Mouse (Mus musculus) hindbrain, embryonic 13.5 days (tissue): ENCODE results near the gene Slc24a1. TPM values are rescaled to one million over a fixed set of nuclear protein-coding genes. Genes with fewer than 3 reads are reported as not detected.
A peak's percentile ranks its signal among the peaks of the same experiment; 100 is the strongest.

Experiments used
- ATAC-seq: fragments of 200-750 bp; cut with Nextera tagmentation; 2 replicates; pipeline ENCODE4 v1.8.0; 2017; ENCODE audit warnings: moderate TSS enrichment; ENCODE audit not compliant: low FRiP score
- H3K27ac ChIP-seq: fragments of 300-500 bp; sonication (generic); 2 replicates; pipeline ENCODE4 v1.5.1; 2015; ENCODE audit warnings: inconsistent platforms, mild to moderate bottlenecking, moderate library complexity
- H3K27me3 ChIP-seq: fragments of 300-500 bp; sonication (generic); 2 replicates; pipeline ENCODE4 v1.6.1; 2015; ENCODE audit warnings: mild to moderate bottlenecking, inconsistent platforms
- H3K36me3 ChIP-seq: fragments of 300-500 bp; sonication (generic); 2 replicates; pipeline ENCODE4 v1.6.1; 2015; ENCODE audit warnings: mild to moderate bottlenecking, inconsistent platforms
- H3K4me1 ChIP-seq: fragments of 300-500 bp; sonication (generic); replicated peaks from 2 replicates; pipeline ENCODE4 v1.6.1; 2015; ENCODE audit warnings: inconsistent platforms
- H3K4me2 ChIP-seq: fragments of 300-500 bp; sonication (generic); 2 replicates; pipeline ENCODE4 v1.6.1; 2015; ENCODE audit warnings: inconsistent platforms, mild to moderate bottlenecking, moderate library complexity
- H3K4me3 ChIP-seq: fragments of 300-500 bp; sonication (generic); 2 replicates; pipeline ENCODE4 v1.5.1; 2015; ENCODE audit warnings: mild to moderate bottlenecking, inconsistent platforms
- H3K9ac ChIP-seq: fragments of 300-500 bp; sonication (generic); 2 replicates; pipeline ENCODE4 v1.6.1; 2015; ENCODE audit warnings: mild to moderate bottlenecking, inconsistent platforms
- H3K9me3 ChIP-seq: fragments of 300-500 bp; sonication (generic); 2 replicates; pipeline ENCODE4 v1.6.1; 2016; ENCODE audit warnings: inconsistent platforms
- WGBS: fragments of 180-500 bp; shearing (Covaris S2); methylation state at CpG from one replicate; pipeline ENCODE4 v1.1.7; 2015; 5-methylcytosine and 5-hydroxymethylcytosine counted together
- polyA plus RNA-seq: library from polyadenylated mRNA; unstranded; fragments of >200 nt; fragmentation: Nextera tagmentation; extraction: Ambion mirVana; gene quantifications from 2 replicates; pipeline ENCODE4 v1.2.1, GENCODE M21; 2015

Gene Slc24a1
- polyA plus RNA-seq, 1 experiment from 2014 or later = 0.10 TPM

DNA sequence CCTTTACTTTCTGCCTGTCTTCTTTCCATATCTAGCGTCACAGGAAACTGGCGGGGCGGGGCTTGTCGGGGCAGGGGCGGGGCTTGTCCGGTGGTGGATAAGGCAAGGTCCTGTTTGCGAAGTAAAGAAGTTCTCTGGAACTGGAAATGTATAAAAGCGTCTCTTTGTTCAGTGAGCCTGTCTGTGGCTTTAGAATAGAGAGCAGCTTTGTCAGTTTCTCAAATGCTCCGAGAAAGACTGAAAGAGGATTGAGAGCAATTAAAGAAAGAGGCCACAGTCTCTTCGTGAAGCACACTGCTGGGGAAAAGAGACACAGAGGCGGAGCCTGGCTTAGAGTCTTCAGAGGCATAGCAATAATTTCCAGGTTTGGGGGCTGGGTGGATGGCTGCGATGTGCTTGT is 4.9 kb upstream of the Slc24a1 start:
- H3K4me1 ChIP-seq = peaks cover 13% of the 10 kb centered on the region
- whole genome bisulfite sequencing = 31% methylated on average over 12 of the region's 12 CpGs
- no peak overlapping the region for H3K4me3 ChIP-seq
- H3K27ac ChIP-seq = no peak overlapping the region
- no peaks in the 10 kb centered on the region for H3K36me3 ChIP-seq
- no peak for ATAC-seq
- H3K9me3 ChIP-seq = no peaks in the 10 kb centered on the region
- 0 out of 2 replicates have a peak overlapping the region, but pooled peaks have one; percentile 15 for H3K4me2 ChIP-seq
- H3K27me3 ChIP-seq = peaks cover 15% of the 10 kb centered on the region; the same call in 1 of the 2 replicates
- H3K9ac ChIP-seq = no peak overlapping the region

DNA sequence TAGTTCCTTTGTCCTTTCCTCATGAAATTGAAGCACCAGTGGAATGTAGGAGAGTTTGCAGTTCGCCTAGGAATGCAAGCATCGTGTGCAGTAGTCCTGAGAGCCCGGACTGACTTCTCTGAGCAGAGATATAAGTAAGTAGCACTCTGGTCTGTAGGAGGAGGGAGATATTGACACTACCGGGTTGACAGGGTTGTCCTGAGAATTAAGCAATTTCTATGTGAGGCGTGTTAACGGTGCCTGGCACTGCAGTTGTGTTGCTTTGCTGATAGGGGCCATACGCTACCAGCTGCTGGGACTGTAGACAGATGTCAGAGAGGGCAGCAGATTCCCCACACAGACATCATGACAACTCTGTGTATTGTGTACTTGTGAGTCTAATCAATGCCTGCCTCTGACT is 1.8 kb upstream of the Slc24a1 start:
- Histone ChIP-seq H3K9ac (no peak overlapping the region), H3K27me3 (peaks cover 37% of the 10 kb centered on the region; the same call in 1 of the 2 replicates), H3K4me3 (no peak overlapping the region), H3K9me3 (no peaks in the 10 kb centered on the region), H3K36me3 (no peaks in the 10 kb centered on the region), H3K4me1 (0 out of 2 replicates have a peak, but pooled peaks cover 4% of the 10 kb centered on the region), H3K4me2 (no peak overlapping the region), H3K27ac (no peak overlapping the region)
- 81% methylated on average over 7 of the region's 7 CpGs for WGBS
- ATAC-seq = no peak

DNA sequence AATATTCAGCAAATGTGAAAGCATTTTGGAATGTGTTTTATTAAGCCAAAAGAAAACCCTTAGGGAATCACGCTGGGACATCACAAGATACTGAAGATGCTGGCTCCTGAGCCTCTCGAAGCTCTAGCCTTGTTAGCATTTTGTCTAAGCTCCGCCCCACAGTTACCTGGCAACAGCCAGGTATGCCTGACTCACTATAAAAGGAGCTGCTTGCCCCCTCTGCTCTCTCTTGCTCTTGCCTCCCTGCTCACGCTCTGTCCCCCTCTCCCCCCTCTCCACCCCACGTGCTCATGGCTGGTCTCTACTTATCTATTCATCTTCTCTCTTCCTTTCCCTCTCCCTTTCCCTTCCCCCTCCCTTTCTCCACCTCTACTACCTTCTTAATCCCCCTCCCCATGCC is 648 bp upstream of the Slc24a1 start:
- Histone ChIP-seq H3K27ac (no peak overlapping the region), H3K36me3 (no peaks in the 10 kb centered on the region), H3K9me3 (no peaks in the 10 kb centered on the region), H3K4me1 (0 out of 2 replicates have a peak, but pooled peaks cover 4% of the 10 kb centered on the region), H3K4me2 (no peak overlapping the region), H3K27me3 (peaks cover 43% of the 10 kb centered on the region; the same call in 1 of the 2 replicates), H3K9ac (no peak overlapping the region), H3K4me3 (no peak overlapping the region)
- no peak for ATAC-seq
- 18% methylated on average over 5 of the region's 5 CpGs for WGBS

DNA sequence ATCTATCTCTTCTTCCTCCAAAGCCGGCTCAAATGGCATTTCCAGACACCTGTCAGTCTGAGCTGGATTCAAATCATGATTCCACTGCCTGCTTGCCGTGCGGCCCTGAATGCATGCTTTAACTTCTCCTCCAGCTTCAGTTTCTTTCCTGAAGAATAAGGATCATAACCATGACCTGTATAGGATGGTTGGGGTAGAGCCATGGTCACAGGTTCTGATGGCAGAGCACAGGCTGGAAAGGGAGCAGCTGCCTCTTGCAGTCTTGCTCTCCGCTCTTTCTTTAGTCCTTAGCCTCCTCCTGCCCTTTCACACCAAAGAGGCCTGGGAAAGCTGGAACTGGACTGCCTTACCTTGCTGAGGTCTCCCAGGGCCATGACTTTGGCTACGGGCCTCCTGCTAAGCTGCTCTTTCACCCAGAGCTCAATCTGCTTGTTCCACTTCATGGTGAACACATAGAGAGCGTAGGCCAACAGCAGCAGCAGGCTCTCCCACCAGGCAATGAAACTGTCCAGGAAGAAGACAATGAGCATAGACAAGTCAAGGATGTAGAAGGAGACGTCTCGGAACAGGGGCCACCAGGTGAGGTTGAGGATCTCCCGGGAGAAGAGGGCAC is 3.8 kb downstream of the Slc24a1 start:
- Histone ChIP-seq H3K4me2 (no peak overlapping the region), H3K27ac (no peak overlapping the region), H3K4me1 (peaks cover 9% of the 10 kb centered on the region), H3K4me3 (no peak overlapping the region), H3K27me3 (peaks cover 55% of the 10 kb centered on the region; the same call in 1 of the 2 replicates), H3K36me3 (no peaks in the 10 kb centered on the region), H3K9me3 (no peaks in the 10 kb centered on the region), H3K9ac (no peak overlapping the region)
- ATAC-seq = no peak
- 91% methylated on average over 9 of the region's 9 CpGs for WGBS

DNA sequence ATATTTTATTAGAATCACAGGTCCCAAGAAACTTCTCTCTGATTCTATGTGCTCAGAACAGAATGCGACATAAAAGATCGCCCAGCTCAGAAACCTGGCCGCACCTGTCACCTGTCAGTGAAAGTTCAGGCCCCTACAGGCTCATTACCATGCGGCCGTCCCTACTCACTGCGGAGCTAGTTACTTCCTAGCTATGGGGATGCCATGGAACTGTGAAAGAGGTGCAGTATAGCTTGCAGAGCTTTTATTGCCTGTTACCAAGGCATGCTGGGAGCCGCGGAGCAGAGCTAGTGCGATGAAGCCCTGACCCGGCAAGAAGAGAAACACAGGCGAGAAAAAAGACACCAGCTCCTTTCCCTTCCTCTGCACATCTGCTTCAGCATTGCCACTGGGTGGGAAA is 7.4 kb downstream of the Slc24a1 start:
- H3K4me3 ChIP-seq = no peak overlapping the region
- no peaks in the 10 kb centered on the region for H3K9me3 ChIP-seq
- peaks cover 37% of the 10 kb centered on the region for H3K27me3 ChIP-seq
- peak overlapping the region; percentile 40; the same call in 1 of the 2 replicates for H3K9ac ChIP-seq
- H3K4me2 ChIP-seq = no peak overlapping the region
- H3K4me1 ChIP-seq = peaks cover 5% of the 10 kb centered on the region
- H3K36me3 ChIP-seq = no peaks in the 10 kb centered on the region
- H3K27ac ChIP-seq = no peak overlapping the region
- no peak for ATAC-seq
- WGBS = 24% methylated on average over 11 of the region's 11 CpGs

DNA sequence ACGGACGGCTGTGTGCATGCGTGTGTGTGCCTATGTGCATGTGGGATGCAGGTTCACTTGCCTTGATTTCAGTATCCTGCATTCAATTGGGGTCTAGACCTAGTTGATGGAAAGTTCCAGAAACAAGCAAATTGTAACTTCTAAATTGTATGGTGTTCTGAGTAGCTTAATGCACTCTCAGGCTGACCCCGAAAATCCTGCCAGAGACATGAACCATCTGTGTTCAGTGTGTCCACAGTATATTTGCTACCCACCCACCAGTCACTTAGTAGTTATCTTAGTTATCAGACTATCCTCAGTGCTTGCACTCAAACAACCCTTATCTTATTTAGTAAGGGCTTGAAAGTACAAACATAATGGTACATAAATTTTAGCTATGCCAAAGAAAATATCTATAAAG is 9.8 kb downstream of the Slc24a1 start:
- no peak for ATAC-seq
- Histone ChIP-seq H3K9me3 (no peaks in the 10 kb centered on the region), H3K4me2 (no peak overlapping the region), H3K4me3 (no peak overlapping the region), H3K27ac (no peak overlapping the region), H3K36me3 (no peaks in the 10 kb centered on the region), H3K27me3 (peaks cover 26% of the 10 kb centered on the region), H3K9ac (no peak overlapping the region), H3K4me1 (peaks cover 5% of the 10 kb centered on the region)
- 89% methylated on average over 4 of the region's 4 CpGs for WGBS

DNA sequence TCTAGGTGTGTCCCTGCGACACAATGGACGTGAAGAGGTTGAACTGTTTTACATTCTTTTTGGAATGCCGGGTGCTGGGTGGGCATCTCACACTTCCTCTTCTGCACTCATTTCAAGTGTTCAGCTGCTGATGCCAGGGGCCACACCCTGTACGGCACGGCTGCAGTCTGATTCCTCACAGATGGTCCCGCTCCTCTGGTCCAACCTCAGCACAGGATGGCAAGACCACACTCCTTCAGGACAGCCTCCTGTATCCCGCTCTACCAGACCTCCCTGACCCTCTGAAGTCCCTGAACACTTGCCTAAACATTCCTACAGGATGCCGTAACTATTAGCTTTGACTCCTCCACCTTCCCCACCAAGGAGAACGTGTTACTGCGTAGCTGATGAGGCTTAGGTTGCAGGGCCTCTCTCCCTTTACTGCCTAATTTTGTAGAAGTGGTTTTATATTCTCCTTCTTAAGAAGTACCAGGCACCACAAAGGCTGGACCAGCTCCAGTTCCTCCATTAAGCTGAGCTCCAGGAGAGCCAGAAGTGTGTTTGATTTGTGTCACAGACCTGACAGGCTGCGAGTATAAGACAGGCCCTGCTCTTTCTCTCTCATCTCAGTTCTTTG is 10.6 kb downstream of the Slc24a1 start:
- H3K27ac ChIP-seq = no peak overlapping the region
- H3K36me3 ChIP-seq = no peaks in the 10 kb centered on the region
- no peak overlapping the region for H3K4me3 ChIP-seq
- WGBS = 87% methylated on average over 11 of the region's 11 CpGs
- no peaks in the 10 kb centered on the region for H3K9me3 ChIP-seq
- ATAC-seq = no peak
- peaks cover 5% of the 10 kb centered on the region for H3K4me1 ChIP-seq
- no peak overlapping the region for H3K4me2 ChIP-seq
- H3K27me3 ChIP-seq = peaks cover 26% of the 10 kb centered on the region
- H3K9ac ChIP-seq = no peak overlapping the region

DNA sequence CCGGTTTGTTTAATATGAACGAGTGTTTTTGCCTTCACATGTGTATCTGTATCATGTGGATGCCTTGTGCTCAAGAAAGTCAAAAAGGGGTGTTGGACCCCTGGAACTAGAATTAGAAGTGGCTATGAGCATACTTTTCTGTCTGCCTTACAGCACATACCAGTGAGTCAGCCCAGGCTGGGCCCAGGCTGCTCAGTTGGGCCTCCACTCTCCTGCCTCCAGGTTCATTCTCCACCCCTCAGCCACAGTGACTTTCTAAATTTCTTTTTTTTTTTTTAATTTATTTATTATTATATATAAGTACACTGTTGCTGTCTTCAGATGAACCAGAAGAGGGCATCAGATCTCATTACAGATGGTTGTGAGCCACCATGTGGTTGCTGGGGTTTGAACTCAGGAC is 11.6 kb downstream of the Slc24a1 start:
- Histone ChIP-seq H3K9me3 (no peaks in the 10 kb centered on the region), H3K27me3 (peaks cover 26% of the 10 kb centered on the region), H3K4me3 (no peak overlapping the region), H3K9ac (no peak overlapping the region), H3K27ac (no peak overlapping the region), H3K4me2 (no peak overlapping the region), H3K4me1 (peaks cover 5% of the 10 kb centered on the region), H3K36me3 (no peaks in the 10 kb centered on the region)
- ATAC-seq = no peak
- 80% methylated on average over 2 of the region's 2 CpGs for WGBS

DNA sequence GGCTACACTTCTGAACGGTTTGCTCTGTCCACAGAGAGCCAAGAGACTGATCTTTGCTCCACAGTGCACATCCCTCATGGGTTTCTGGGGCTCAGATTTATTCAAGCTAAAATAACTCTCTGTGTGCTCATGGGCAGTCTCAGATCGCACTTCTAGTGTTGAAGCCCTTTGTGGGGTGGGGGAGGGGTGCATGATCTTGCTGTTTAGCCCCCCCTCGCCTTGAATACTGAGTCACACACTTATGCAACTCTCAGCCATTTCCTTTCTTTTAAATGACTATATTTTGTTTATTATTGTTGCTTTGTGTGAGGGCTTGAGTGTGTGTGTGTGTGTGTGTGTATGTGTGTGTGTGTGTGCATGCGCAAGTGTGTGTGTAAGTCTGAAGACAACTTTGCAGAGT is 12.1 kb downstream of the Slc24a1 start:
- Histone ChIP-seq H3K9ac (no peak overlapping the region), H3K27me3 (peaks cover 22% of the 10 kb centered on the region), H3K36me3 (no peaks in the 10 kb centered on the region), H3K4me1 (peaks cover 5% of the 10 kb centered on the region), H3K27ac (no peak overlapping the region), H3K9me3 (no peaks in the 10 kb centered on the region), H3K4me2 (no peak overlapping the region), H3K4me3 (no peak overlapping the region)
- WGBS = 67% methylated on average over 4 of the region's 4 CpGs
- ATAC-seq = no peak

DNA sequence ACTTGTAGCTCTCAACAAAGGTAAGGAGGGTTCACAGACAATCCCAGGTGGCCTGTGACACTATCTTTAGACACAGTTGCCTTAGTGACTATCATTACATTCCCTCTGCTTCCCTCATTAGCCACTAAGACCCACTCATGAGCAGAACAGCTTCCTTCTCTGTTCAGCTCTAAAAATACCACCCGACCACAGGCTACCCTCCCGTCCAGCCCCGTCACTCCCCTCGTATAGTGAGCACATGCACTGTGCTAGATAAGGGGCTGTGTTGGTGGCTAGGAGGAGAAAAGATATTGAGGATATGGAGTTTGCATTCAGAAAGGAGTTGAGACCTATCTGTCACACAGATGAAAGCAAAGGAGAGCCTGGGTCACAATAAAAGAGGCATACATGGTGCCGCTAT is 12.9 kb downstream of the Slc24a1 start:
- WGBS = 87% methylated on average over 5 of the region's 5 CpGs
- Histone ChIP-seq H3K9me3 (no peaks in the 10 kb centered on the region), H3K9ac (no peak overlapping the region), H3K27ac (no peak overlapping the region), H3K36me3 (no peaks in the 10 kb centered on the region), H3K4me2 (no peak overlapping the region), H3K4me3 (no peak overlapping the region), H3K27me3 (peaks cover 16% of the 10 kb centered on the region), H3K4me1 (no peaks in the 10 kb centered on the region; the same call in 1 of the 2 replicates)
- no peak for ATAC-seq

DNA sequence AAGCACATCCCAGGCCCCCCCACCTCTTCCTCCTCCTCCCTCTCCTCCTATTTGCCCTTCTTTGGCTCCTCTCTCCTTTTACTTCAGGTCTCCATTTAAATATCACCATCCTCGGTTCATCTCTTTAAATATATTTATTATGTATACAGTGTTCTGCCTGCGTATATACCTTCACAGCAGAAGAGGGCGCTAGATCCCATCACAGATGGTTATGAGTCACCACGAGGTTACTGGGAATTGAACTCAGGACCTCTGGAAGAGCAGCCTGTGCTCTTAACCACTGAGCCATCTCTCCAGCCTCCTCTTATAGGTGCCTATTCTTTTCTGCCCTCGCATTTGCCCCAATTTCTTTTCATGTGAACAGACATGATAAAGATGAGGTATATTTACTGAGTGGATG is 13.9 kb downstream of the Slc24a1 start:
- Histone ChIP-seq H3K4me3 (no peak overlapping the region), H3K36me3 (no peaks in the 10 kb centered on the region), H3K9me3 (no peaks in the 10 kb centered on the region), H3K27ac (no peak overlapping the region), H3K27me3 (peaks cover 8% of the 10 kb centered on the region; the same call in 1 of the 2 replicates), H3K4me1 (no peaks in the 10 kb centered on the region; the same call in 1 of the 2 replicates), H3K9ac (no peak overlapping the region), H3K4me2 (no peak overlapping the region)
- no peak for ATAC-seq
- WGBS = 60% methylated on average over 5 of the region's 5 CpGs

DNA sequence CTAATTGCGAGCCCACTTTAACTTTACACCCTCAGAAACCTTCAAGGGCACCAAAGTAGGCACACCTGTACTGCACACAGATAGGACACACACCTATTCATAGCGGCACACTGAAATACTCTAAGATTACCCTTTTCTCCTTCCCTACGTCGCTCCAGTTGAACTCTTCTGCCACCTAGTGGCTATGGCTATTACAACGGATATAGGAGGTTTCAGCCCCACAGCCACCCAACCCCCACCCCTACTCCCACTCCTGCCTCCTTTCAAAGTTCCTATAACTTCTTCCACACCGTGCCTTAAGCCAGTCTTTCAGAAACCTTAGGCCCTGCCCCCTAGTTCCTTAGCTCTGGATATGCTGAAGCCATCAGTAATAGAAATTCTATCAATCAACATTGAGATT is 14.9 kb downstream of the Slc24a1 start:
- H3K4me2 ChIP-seq = no peak overlapping the region
- no peak for ATAC-seq
- no peak overlapping the region for H3K9ac ChIP-seq
- no peaks in the 10 kb centered on the region; the same call in 1 of the 2 replicates for H3K4me1 ChIP-seq
- 8% methylated on average over 6 of the region's 6 CpGs for WGBS
- no peaks in the 10 kb centered on the region for H3K9me3 ChIP-seq
- H3K36me3 ChIP-seq = no peaks in the 10 kb centered on the region
- H3K4me3 ChIP-seq = no peak overlapping the region
- H3K27me3 ChIP-seq = no peaks in the 10 kb centered on the region
- H3K27ac ChIP-seq = no peak overlapping the region
